Mouse (Mus musculus) cerebellum, postnatal 14 days (tissue): Measurements from ENCODE around the gene Camkmt.

ENCODE experiments used
- DNase-seq, 2 experiments: peaks; one replicate each; pipeline ENCODE4 v3.0.0; 2021; ENCODE audit warnings: mixed read lengths in 2 of 2

Camkmt gene

DNA sequence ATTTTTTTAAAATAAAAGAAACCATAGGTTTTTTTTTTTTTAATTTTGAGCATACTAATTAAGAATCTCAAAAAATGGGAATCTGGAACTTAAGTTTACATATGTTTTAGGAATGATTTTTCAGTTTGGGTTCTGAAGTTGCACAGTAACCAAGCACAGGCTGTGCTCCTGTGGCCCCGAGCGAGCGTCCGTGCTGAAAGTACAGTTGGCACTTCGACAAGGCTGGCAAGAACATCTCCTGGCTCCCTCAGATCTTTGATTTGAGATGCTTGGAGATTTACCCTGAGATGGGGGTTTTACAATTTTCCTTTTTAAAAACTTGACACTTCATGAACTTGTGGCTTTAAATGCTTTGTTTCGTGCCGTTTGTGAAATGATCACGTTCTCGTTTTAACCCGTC is 218.7 kb downstream of the Camkmt start:
- peak; percentile 59 to 66 for DNase-seq

DNA sequence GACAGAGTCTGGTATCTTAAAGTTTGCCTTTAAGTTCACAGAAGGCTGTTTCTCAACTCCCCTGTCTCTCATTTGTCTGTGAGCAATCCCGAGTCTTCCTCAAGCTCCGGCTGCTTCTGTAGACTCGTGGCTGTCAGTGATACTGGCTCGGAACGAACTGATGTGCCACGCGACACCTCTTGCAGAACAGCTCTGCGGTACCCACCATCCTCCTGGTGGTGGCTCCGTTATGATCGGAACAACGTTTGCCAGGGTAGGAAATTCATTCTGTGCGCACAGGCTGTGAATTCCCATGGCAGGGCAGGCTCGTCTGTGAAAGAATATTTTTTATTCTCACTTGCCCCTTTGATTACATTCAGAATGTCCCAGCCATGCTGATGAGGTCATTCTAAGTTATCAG is 221.0 kb downstream of the Camkmt start:
- DNase-seq = peak; percentile 24 to 30

DNA sequence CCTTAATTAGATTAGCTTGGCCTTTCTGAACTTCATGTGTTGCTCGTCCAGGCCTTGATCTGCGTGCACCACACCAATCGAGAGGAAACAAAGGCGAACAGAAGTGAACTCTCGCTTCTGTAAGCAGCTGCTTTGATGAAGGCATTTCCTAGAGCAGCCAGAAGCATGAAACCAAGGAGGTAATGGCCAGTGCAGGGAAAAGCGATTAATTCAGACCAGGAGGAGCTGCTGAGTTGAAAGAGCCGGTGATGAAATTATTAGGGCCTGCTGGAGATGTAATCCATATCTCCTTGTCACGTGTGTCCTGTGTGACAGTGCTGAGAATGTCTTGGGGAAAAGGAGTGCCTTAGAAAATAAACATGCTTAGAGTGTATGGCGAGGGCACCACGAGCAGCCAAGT is 228.0 kb downstream of the Camkmt start:
- DNase-seq = no peak

DNA sequence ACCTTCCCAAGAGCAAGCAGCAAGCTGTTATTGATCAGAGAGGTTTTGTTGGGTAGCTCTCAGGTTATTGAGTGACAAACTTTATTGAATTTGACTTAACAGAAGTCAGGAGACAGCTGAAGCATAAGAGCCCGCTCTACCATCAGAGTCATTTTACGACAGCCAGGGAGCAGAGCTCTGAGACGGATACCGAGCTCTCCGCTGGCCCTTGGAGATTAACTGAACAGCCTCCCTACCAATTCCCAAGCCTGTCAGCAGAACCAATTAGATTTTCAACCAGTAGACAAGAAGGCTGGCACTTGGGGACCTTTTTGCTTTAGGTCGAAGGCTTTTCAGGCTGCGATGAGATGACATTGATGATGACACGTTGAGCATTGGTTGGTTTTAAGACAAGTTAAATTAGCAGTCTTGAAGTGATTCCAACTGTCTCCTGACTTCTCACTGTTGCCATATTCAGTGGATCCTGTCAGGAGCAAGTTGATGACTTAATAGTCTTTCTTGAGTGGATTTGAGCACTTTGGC is 229.5 kb downstream of the Camkmt start:
- DNase-seq = no peak

DNA sequence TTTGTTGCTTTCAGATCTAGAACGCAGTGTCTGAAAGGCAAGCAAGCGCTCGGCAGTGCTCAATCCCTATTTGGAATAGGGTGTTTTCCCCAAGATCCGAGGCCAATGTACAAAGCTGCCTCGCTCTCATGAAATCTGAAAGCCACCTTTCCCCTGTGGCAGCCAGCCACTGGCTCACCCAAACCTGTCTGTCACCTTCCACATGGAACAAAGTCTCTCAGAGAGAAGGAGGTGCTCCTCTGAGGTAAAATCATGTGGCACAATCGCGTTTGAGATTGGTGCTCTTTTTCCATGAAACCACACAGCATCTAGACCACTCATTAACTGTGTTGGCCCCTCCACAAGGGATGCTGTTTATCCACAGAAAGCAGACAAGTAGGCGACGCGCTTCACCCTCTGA is 238.5 kb downstream of the Camkmt start:
- no peak for DNase-seq

DNA sequence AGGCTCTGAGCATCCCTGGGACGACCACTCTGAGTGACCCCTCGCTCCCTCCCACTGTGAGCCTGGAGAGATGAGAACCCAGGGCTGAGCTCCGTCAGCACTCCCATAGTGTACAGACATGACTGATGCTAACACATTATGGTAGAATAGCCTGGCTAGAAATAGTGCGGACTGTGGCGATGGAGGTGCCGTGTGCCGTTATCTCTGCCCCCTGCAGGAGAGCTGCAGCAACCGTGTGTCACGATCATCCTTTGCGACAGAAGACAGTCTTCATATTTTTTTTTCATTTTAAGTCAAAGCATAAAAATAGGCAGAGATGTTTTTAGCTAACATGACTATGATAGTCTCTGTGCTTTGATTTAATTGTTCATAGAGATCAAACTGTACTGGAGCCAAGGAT is 245.1 kb downstream of the Camkmt start:
- DNase-seq = no peak

DNA sequence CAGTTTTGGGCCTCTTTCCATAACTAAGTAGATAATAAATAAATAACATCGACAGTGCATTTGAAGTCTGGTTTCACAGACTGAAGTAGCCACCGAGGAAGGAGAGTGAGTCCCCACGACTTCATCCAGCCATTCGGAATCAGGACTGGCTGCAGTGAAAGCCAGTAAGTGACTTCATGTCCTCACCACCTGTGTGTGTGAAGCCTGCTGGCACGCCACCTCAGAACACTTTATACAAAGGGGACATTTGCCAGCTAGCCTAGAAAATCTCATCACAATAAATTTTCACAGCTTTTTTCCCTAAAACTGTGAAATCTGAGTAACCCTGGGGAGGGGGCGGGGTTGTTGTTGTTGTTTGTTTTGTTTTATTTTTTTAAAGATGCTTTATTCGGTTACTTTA is 247.3 kb downstream of the Camkmt start:
- DNase-seq = no peak

DNA sequence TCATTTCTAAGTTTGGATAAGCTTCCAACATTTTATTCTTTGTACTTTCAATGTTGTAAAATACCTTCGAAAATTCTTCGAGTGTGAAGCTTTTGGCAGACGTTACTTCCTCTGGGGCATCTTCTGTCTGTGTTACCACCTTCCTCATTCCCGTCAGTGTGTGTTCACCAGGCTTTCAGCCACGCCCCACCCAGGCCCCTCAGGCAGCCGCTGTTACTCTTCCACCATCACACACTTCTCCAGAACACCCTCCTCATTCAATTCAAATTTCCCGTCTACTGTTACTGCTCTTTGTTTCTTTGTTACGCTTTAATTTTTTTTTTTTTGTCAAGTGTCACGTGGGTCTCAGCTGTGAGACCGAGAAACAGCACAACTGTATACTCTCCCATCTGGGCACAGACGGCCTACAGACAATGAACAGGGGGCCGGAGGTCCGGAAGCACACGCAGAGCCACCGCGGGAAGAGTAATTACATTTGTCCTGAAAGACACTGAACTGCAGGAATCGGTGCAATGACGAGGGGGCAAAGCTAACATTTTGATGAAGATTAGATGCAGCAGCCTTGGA is 250.9 kb downstream of the Camkmt start:
- no peak for DNase-seq

DNA sequence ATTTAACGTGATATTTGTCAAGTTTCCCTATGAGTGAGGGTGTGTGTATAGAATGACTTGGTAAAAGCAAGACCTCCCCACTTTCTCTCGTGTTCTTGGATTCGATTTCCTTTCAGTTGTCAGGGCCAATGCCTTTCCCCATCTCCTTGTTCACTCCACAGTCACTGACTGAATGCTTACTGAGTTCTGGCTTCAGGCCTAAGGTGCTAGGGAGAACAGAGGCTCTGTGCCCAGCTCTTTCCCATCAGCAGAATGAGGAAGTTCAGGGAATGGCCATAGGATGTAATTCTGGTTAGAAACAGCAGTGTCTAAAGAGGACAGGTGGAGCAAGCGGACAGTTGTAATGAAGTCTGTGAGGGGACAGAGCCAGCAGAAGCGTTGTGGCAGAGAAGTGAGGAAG is 252.1 kb downstream of the Camkmt start:
- peak in 1 of 2 experiments; percentile 59 for DNase-seq

DNA sequence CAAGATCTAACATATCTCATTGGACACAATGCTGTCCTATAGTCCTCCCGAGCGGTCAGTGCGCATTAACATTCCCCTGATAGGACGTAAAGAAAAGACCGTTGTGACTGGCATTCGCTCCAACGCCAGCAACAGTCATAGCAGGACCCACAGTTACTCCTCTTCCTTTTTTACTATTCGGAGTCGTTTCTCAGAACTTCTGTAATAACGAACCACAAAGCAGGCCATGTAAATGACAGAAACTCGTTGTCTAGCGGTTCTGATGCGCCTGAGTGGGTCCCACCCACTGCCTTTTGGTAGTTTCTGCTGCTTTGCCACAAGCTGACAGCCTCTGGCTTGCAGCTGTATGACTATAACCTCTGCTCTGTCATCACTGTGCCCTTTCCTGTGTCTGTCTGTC is 253.1 kb downstream of the Camkmt start:
- no peak for DNase-seq

DNA sequence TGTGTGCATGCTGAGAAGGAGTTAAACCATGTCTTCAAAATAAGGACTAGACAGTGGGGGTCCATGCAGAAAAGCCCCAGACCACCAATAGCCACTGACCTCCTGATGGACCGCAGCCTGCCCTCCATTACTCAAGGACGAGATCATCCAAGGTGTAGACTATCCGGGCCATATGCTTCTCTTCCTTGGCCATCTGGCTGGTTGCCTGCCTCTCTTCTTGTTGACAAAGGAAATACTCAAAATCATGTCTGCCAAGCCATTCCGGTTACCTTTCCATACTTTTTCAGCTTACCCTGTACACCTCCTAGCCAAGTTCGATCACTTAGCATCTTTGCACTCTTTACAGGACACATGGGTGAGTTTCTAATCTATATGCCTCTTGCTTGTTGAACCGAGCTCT is 256.3 kb downstream of the Camkmt start:
- DNase-seq = peak; percentile 74 to 78

DNA sequence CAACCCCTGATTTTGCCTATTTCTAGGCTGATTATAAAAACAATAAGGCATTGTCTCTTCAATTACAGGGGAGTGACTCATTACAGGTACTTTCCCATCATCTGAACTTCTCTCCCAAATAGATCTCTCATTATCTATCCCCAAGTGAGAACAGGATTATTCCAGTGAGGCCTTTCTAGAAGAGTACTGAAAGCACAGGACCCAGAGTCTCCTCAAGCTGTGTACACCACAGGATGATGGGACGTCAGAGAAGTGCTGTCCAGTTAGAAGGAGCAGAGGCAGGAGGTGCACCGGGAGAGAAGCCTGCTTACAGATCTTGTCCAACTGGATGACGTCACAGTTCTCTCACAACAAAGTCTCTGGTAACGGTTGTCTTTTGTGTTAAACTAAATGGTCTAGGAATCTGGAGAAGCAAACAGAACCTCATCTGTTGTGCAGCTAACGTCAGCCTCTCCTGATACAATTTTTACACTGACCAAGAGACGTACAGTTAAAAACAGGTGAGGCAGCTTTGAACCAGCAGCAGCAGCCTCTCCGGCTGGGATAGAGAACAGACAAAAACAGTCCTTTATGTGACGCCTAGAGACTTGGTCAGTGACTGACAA is 259.1 kb downstream of the Camkmt start:
- DNase-seq = no peak

DNA sequence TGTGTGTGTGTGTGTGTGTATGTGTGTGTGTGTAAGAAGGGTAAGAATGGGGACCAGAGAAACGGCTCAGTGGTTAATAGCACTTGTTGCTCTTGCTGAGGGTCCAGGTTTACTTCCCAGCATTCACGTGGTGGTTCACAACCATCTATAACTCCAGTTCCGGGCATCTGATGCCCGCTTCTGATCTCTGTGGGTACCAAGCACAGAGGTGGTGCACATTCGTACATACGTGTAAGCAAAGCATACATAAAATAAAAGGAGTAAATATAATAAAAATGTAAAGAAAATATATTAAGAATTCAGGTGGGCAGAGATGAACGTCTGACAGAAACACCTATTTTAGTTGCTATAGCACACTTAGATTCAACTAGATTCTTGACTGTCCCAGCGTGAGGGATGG is 260.9 kb downstream of the Camkmt start:
- no peak for DNase-seq

DNA sequence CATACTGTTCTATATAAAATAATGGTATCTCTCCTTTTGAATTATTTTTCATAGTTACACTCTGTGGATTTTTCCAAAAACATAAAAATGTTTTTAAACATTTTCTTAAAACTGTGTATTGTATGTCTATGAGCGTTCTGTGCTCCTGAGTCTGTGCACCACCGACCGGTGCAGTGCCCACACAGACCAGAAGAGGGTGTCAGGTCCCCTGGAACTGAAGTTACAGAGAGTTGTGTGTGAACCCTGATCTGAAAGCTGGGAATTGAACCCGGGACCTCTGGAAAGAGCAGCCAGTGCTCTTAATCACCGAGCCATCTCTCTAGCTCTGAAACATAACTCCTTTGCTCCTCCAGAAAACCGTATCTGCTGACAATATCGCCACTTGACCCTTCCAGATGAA is 262.4 kb downstream of the Camkmt start:
- DNase-seq = peak; percentile 36 to 55

DNA sequence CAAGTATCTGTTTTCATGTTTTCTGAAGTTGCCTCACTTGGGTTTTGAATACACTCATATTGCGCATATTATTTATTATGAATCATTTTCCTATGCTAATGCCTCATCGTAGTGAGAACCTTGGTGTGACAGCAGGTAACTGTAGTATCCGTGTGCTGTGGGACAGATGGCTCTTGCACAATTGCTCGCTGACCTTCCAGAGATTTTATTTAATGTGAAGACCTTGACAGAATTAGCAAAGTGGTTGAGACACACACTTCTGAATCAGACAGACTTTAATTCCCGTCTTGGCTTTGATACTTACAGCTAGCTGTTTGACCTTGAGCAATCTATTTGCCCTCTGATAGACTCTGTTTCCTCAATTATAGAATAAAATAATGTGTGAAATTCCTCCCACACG is 262.8 kb downstream of the Camkmt start:
- peak in 1 of 2 experiments; percentile 31 for DNase-seq

DNA sequence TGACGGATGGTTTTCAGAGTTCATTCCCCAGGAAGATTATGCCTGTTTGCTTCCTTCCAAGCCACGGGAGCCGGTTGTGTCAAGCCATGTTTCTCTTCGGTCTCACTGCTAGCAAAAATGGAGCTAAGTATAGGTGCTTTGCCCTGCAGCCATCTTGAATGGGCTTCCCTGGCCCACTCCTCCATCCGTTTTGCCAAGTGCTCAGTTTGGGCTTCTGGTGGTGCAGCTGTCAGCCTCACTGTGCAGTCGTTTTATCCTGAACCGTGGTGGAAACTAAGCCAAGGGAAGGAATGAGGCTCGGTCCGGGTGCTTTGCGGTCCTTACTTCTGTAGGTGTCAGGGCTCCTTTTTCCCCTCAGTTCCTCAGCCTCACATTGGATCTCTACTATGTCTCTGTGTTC is 263.3 kb downstream of the Camkmt start:
- DNase-seq = peak; percentile 51 to 60

DNA sequence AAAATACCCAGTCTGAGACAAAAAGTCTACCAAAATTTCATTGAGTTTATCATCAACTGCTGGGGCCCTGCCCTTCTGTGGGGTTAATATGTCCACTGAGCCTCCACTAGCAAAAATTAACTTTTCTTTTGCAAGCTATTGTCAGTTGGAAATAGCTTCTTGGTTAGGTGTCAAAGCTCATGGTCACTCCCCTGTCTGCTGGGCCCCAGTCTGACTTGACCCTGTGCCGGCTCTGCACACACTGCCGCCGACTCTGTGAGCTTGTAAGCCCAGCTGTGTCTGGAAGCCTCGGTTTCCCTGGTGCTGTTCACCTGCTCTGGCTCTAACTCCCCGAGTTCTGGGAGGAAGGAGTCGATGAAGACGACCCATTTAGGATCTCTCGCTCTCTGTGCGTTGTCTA is 265.0 kb downstream of the Camkmt start:
- no peak for DNase-seq

DNA sequence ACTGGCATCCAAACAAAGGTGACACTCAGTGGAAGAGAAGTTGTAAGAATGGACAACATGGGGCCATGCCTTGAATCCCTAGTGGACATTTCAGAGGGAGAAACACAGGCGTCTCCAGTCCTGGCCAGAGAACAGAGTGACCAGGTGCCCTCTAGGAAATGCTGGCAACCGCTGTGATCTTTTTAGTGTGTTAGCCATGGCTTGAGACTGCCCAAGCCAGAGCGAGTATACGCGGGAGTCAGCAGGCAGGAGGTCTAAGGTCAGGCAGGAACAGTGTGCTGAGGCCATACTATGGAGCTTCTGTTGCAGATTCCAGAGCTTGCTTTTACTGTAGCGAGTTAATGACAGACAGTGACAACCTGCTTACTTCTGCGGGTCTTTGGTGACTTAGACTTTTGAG is 270.7 kb downstream of the Camkmt start:
- no peak for DNase-seq

DNA sequence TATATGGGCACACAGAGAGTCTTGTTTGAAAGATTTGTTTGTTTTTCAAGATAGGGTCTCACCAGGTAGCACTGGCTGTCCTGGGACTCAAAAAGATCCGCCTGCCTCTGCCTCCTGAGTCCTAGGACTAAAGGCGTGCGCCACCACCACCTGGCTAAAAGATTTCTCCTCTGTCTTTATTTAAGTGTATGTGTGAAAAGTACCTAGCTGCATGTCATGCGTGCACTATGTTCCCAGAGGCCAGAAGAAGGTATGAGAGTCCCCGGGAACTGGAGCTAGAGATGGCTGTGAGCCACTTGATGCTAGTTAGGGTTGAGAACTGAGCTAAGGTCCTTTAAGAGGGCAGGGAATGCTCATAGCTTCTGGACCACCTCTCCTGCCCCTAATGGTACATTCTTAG is 277.0 kb downstream of the Camkmt start:
- no peak for DNase-seq

DNA sequence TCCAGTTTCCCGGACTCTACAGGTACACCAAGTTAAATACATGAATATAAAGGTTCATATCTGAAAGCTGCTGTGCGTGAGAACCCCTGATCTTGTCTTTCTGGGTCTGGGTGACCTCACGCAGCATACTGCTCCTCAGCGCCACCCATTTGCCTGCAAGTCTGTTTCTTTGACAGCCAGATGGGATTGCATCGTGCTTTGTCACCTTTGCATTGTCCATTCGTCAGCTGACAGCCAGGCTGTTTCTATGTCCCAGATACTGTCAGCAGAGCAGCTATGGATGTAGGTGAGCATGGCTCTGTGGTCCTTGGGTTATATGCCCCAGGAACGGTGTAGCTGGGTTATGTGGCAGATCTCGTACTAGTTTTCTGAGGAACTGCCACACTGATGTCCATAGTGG is 278.4 kb downstream of the Camkmt start:
- peak in 1 of 2 experiments; percentile 18 for DNase-seq

DNA sequence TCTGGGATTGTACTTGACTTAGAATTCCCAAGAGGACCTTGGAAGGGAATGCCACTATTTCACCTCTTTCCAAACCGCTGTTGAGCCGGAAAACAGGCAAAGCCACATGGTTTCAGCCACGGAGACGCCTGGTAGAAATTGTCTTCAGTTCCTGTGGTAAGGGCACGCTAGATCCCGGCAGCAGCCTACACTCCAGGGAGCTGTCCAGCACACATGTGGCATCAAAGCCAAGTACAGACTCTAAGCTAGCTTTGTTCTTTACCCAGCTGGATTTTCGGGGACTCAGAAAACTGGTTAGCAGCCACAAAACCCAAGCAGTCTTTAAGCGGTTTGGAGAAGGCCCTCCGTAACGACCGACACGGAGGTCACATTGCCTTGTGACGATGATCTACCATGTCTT is 281.7 kb downstream of the Camkmt start:
- no peak for DNase-seq

DNA sequence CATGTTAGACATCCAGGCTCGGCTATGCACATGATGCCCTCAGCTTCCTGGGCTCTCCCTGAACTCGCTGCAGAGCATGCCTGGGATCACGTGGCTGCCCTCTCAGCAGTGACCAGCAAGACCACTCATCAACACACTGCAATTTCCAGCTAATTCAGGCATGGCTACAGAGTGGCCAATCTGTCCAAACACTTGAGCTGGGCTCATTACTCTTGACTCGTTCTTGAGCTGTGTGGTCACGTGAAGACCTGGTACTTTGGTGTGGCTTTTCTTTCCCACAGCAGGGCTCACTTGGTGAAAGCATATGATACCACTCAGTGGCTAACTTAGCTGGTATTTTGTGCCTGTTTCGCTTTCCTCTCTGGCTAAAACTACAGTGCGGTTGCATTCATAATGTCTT is 282.2 kb downstream of the Camkmt start:
- no peak for DNase-seq

DNA sequence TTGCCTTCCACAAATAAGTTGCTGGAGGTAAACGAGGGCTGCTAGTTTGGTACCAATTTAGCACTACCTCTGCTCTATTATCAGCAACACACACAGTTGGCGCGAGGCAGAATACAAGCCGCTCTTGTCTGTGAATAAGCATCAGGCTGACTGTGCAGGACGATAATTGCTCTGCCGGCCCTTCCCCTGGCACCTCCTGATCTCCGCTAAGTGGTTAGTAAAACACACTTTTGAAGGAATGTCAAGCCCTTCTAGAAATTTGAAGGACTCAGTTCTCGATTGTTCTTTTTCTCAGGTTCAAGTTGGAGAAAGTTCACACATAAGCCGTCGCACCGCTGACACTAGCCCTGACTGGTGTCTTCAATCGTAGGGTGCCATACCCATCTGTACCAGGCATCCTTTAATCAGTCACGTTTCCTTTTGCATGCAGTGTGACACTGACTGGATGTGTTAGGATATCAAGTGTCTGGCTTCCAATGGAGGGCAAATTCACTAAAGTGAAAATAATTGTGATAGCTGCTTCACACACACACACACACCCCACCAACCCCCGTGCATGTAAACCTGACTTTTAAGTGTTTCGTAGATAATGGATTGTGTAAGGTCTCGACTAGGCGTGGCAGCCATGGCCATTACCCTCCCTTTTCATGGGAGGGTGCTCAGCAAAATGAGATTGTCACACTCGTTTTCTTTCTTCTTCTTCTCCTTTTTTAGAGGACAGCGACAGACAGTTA is 283.9 kb downstream of the Camkmt start:
- DNase-seq = no peak

DNA sequence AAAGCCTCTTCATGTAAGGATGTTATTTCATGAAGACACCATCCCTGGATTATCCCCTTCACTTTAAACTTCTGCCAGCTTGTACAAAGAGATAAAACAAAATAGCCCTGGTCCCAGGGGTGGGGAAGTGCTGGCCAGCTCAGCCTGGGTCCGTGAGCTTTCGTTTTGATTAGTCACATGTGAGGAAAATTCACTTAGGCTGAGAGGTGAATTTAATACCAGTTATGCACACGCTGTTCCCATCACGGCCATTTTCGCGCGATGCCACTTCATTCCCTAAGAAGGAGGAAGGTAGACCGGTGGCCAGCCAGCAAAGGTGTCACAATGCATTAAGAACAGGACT is 284.5 kb downstream of the Camkmt start:
- DNase-seq = no peak

DNA sequence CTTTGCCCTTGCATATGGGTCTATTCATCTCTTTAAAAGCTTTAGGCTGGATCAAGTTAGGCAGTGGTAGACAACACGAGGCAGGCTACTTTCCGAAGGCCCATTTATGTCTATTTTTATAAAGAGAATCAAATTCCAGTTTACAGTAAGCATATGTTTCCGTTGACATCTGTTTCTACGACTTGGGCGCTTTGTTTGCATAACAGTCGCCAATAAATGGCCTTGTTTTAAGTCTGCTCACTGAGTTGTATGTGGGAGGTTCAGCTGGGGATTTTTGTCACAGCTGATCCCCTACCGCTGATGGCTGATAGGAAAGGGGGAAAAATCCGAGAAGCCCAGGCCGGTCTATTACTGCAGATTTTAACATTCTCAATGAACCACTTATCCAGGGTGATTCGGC is 285.2 kb downstream of the Camkmt start:
- no peak for DNase-seq
